Mouse (Mus musculus): ENCODE measurements around the gene Ncbp2.

Ncbp2 gene

GRCm38 (mm10) chr16:32010330-32010729 is 62.0 kb downstream of the Ncbp2 start:
- DNase-seq = no peak
